Mouse (Mus musculus) liver, embryonic 14.5 days (tissue): ENCODE measurements around the gene Fbxw7.

Experiments used
- CTCF ChIP-seq: IDR thresholded peaks from 2 replicates; pipeline ENCODE4 v1.5.1; 2016; ENCODE audit warnings: antibody characterized with exemption, low read depth, control low read depth
- EP300 ChIP-seq: IDR thresholded peaks from 2 replicates; pipeline ENCODE4 v1.6.1; 2016; ENCODE audit warnings: antibody characterized with exemption, low read depth

DNA sequence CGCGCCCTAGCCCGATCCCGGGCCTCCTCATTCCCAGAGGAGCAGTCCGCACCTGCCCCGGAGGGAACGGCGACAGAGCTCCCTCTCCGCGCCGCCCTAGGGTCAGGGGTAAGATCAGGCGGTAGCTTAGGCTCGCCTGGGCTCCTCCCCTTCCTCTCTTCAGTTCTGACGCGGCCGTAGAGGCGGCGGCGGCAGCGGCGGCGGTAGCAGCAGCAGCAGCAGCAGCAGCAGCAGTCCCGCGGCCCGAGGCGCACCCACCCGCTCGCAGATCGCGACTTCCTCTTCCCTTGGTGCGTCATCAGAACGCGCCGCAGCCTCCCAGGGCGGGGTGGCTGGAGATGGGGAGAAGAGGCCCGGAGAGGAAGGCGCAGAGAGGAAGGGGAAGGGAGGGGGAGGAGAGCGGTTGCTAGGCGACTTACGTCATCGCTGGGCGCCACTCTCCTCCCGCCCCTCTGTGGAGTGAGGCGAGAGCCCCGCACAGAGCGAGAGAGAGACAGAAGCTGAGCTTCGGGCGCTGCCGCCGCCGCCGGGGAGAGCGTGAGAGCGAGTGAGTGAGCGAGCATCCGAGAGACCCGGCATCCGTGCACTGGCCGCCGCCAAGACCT, 809 bp upstream of the Fbxw7 start:
- TF ChIP-seq CTCF: no peak
- TF ChIP-seq EP300: peak; percentile 0; the same call in 1 of the 2 replicates
